Mouse (Mus musculus): ENCODE measurements around the gene Ripor2. TPM values are rescaled to one million over a fixed set of nuclear protein-coding genes. Genes with fewer than 3 reads are reported as not detected.
"Not testable (repeated sequence)": the region's sequence is repeated elsewhere in the genome, so short reads cannot be mapped to it uniquely, and the experiment has no call there.

The Ripor2 gene
- polyA plus RNA-seq, 1 experiment from 2014 or later = 7.1 TPM

GRCm38 (mm10) chr13:24760351-24760870 lies 178.4 kb downstream of the Ripor2 start:
- no peak for ATAC-seq (ENCODE audit: insufficient number of reproducible peaks, insufficient read depth, low FRiP score, low TSS enrichment, low read depth)
- H3K9ac ChIP-seq = peak overlapping the region; percentile 88
- peaks cover 32% of the 10 kb centered on the region for H3K36me3 ChIP-seq
- no peak overlapping the region for H3K27ac ChIP-seq
- H3K9me3 ChIP-seq = no peaks in the 10 kb centered on the region
- H3K4me3 ChIP-seq = peak overlapping the region; percentile 92
- 60% methylated on average over 5 of the region's 5 CpGs for WGBS
- H3K4me2 ChIP-seq = peak overlapping the region; percentile 69
- H3K4me1 ChIP-seq = peaks cover 16% of the 10 kb centered on the region
- no peaks in the 10 kb centered on the region for H3K27me3 ChIP-seq

- H3K9me3 ChIP-seq = no peaks in the 10 kb centered on the region
- peak overlapping the region; percentile 88 for H3K9ac ChIP-seq
- H3K4me1 ChIP-seq = peaks cover 16% of the 10 kb centered on the region
- H3K27me3 ChIP-seq = no peaks in the 10 kb centered on the region
- peak overlapping the region; percentile 69 for H3K4me2 ChIP-seq
- peaks cover 26% of the 10 kb centered on the region for H3K36me3 ChIP-seq
- 6% methylated on average over 10 of the region's 10 CpGs for WGBS
- peak overlapping the region; percentile 95 for H3K27ac ChIP-seq
- H3K4me3 ChIP-seq = peak overlapping the region; percentile 92
- no peak for ATAC-seq (ENCODE audit: insufficient number of reproducible peaks, insufficient read depth, low FRiP score, low TSS enrichment, low read depth)
Measured at GRCm38 (mm10) chr13:24761083-24761402, 179.1 kb downstream of the Ripor2 start.

DNA sequence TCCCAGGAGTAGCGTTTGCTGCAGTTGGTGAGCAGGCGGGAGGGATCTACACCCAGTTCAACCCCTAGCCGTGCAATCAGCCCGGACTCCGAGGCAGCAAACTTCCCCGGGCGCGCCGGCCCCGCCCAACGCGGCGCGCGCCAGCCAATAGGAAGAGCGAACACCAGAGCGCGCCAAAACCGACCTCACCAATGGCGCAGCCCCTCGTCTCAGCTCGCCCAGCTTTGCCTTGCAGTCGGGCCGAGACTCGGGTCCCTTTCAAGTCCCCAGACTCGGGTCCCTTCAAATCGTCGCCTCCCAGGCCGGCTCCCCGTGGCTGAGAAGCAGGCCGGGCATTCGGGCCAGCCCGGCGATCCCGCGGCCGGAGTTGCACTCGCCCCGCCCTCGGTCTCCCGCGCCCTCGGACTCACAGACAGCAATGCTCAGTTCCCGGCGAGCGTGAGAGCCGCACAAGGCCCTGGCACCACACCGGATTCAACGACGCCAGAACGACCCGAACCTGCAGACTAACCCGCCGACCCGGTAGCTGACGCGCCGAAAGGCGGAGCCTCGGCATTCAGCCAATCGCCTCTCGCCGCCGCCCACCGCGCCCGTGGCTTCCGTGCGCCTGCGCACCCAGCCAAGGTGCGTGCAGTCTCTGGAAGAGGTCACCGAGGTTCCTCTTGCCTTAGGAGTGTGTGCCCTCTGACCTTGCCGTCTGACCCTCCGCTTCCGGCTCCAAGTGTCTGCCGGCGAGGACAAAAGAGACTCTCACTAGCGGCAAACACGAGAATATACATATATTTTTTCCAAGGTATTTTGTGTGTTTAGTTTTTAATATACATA lies 179.6 kb downstream of the Ripor2 start, which contains the start of gene Gmnn:
TSS of gene Gmnn (minus strand) at position 521 of the 825 bp plus-strand sequence.
- Histone ChIP-seq H3K27me3 (no peaks in the 10 kb centered on the region), H3K4me2 (peak within 1 kb of the TSS; percentile 69), H3K9ac (peak within 1 kb of the TSS; percentile 88), H3K4me3 (peak within 1 kb of the TSS; percentile 92), H3K27ac (peak within 1 kb of the TSS; percentile 95), H3K36me3 (peaks cover 21% of the 10 kb centered on the region), H3K9me3 (no peaks in the 10 kb centered on the region), H3K4me1 (peaks cover 16% of the 10 kb centered on the region)
- ATAC-seq (ENCODE audit: insufficient number of reproducible peaks, insufficient read depth, low FRiP score, low TSS enrichment, low read depth) = peak; percentile 97
- under 1% methylated on average over 79 of the region's 79 CpGs for WGBS

DNA sequence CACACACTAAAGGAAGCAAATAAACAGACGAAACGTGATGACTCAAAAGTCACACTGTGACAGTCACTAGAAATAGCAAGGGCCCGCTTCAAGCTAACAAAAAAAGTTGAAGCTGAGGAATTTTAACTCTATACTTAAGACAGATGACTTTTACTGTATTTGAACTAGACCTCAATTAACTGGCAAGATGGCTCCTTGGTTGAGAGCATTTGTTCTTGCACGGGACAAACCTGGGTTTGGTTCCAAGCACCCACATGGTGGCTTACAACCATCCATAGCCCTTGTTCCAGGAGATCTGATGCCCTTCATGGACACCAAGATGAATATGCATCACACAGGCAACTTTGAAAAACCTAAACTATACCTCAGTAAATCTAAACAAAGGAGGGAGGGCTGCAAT lies 180.3 kb downstream of the Ripor2 start:
- peaks cover 16% of the 10 kb centered on the region for H3K4me1 ChIP-seq
- ATAC-seq (ENCODE audit: insufficient number of reproducible peaks, insufficient read depth, low FRiP score, low TSS enrichment, low read depth) = no peak
- H3K27ac ChIP-seq = no peak overlapping the region; the same call in 1 of the 2 replicates

DNA sequence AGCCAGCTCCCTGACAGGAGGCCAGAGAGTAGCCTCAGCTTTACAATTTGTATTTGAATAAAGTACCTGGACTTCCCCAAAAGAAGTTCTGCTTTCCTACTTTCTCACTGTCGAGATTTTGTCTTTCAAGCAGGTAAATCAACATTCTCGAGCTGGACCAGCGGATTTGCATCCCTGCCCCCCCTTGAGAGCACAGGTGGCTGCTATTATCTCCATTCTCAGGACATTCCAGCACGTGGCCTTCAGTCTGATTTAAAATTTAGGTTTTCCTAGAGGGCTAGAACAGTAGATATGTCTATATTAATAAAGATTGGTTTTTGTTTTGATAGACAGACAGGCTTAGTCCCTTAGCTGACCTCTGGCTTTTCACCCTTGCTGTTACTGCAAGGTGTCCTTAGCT lies 185.8 kb downstream of the Ripor2 start:
- 65% methylated on average over 4 of the region's 4 CpGs for WGBS
- not testable (repeated sequence) for H3K36me3 ChIP-seq; ATAC-seq (ENCODE audit: insufficient number of reproducible peaks, insufficient read depth, low FRiP score, low TSS enrichment, low read depth)

More for the DNA sequence above, 180.3 kb downstream of the Ripor2 start:
- H3K9ac ChIP-seq = peak overlapping the region; percentile 88
- H3K27me3 ChIP-seq = no peaks in the 10 kb centered on the region
- no peaks in the 10 kb centered on the region for H3K9me3 ChIP-seq
- peak overlapping the region; percentile 69 for H3K4me2 ChIP-seq
- peaks cover 16% of the 10 kb centered on the region for H3K36me3 ChIP-seq
- 31% methylated on average over 4 of the region's 4 CpGs for WGBS
- peak overlapping the region; percentile 92 for H3K4me3 ChIP-seq

DNA sequence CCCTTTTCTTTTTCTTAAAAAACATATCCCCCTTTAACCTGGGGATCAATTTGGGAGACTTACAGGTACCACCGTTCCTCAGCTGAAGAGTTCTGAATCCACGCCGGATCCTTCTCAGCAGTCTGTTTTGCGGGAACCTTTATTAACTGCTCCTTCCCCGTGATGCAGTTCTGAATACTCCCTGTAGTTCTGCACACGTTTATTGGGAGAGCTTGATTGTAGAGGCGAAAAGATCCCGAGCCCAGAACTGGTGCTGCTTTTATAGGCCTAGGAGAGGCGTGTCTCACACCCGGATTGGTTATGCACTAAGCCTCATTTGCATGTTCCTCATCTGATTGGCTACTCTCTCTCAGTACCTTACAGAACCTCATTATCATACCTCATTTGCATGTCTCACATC lies 189.5 kb downstream of the Ripor2 start:
- H3K4me3 ChIP-seq; H3K9me3 ChIP-seq; H3K4me2 ChIP-seq; H3K9ac ChIP-seq; H3K36me3 ChIP-seq; ATAC-seq (ENCODE audit: insufficient number of reproducible peaks, insufficient read depth, low FRiP score, low TSS enrichment, low read depth); H3K27me3 ChIP-seq; H3K4me1 ChIP-seq; H3K27ac ChIP-seq: not testable (repeated sequence)
- 91% methylated on average over 10 of the region's 10 CpGs for WGBS

More for the DNA sequence above, 185.8 kb downstream of the Ripor2 start:
- H3K4me3 ChIP-seq, H3K9me3 ChIP-seq, H3K9ac ChIP-seq, H3K4me2 ChIP-seq, H3K4me1 ChIP-seq, H3K27ac ChIP-seq, H3K27me3 ChIP-seq: not testable (repeated sequence)

DNA sequence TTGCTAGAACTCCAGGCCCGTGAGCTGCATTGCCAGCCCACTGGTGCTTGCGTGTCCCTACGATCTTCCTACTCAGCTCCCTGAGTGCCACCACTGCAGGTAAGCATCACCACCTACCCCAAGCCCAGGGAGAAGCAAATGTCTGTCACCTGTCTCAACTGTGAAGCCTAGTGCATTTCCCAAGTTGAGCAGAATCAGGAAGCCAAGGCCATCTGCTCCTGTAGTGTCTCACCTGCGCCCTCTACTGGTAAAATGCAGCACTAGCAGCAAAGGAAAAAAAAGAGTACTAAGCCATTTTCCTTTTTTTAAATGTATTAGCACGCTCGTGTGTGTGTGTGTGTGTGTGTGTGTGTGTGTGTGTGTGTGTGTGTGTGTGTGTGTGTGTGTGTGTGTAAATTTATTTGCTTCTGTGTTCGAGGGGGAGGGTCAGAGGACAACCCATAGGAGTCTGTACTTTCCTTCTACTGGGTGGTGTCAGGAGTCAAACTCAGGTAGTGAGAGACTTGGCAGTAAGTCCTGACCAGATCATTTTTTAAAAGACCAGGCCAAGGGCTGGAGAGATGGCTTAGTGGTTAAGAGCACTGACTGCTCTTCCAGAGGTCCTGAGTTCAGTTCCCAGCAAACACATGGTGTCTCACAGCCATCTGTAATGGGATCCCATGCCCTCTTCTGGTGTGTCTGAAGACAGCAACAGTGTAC lies 194.3 kb downstream of the Ripor2 start:
- H3K36me3 ChIP-seq = no peaks in the 10 kb centered on the region
- no peak for ATAC-seq (ENCODE audit: insufficient number of reproducible peaks, insufficient read depth, low FRiP score, low TSS enrichment, low read depth)
- 47% methylated on average over 7 of the region's 7 CpGs for WGBS
- H3K4me3 ChIP-seq = no peak overlapping the region
- no peaks in the 10 kb centered on the region for H3K9me3 ChIP-seq
- no peaks in the 10 kb centered on the region for H3K27me3 ChIP-seq
- H3K9ac ChIP-seq = no peak overlapping the region
- H3K4me1 ChIP-seq = no peaks in the 10 kb centered on the region
- H3K27ac ChIP-seq = no peak overlapping the region
- H3K4me2 ChIP-seq = no peak overlapping the region

GRCm38 (mm10) chr13:24778026-24778425 lies 196.0 kb downstream of the Ripor2 start:
- Histone ChIP-seq H3K9ac (no peak overlapping the region), H3K27me3 (no peaks in the 10 kb centered on the region), H3K4me3 (no peak overlapping the region), H3K9me3 (no peaks in the 10 kb centered on the region), H3K36me3 (no peaks in the 10 kb centered on the region), H3K4me2 (no peak overlapping the region), H3K4me1 (0 out of 2 replicates have a peak, but pooled peaks cover 4% of the 10 kb centered on the region), H3K27ac (no peak overlapping the region)
- 73% methylated on average over 2 of the region's 2 CpGs for WGBS
- ATAC-seq (ENCODE audit: insufficient number of reproducible peaks, insufficient read depth, low FRiP score, low TSS enrichment, low read depth) = no peak

GRCm38 (mm10) chr13:24778706-24779380 lies 196.9 kb downstream of the Ripor2 start:
- H3K27ac ChIP-seq = no peak overlapping the region
- H3K4me2 ChIP-seq = no peak overlapping the region
- H3K36me3 ChIP-seq = no peaks in the 10 kb centered on the region
- no peak overlapping the region for H3K4me3 ChIP-seq
- H3K27me3 ChIP-seq = no peaks in the 10 kb centered on the region
- no peaks in the 10 kb centered on the region for H3K9me3 ChIP-seq
- no peak overlapping the region for H3K9ac ChIP-seq
- 73% methylated on average over 8 of the region's 8 CpGs for WGBS
- 0 out of 2 replicates have a peak, but pooled peaks cover 4% of the 10 kb centered on the region for H3K4me1 ChIP-seq
- ATAC-seq (ENCODE audit: insufficient number of reproducible peaks, insufficient read depth, low FRiP score, low TSS enrichment, low read depth) = no peak

- WGBS = 60% methylated on average over 5 of the region's 5 CpGs
- ATAC-seq (ENCODE audit: insufficient number of reproducible peaks, insufficient read depth, low FRiP score, low TSS enrichment, low read depth) = no peak
Measured at GRCm38 (mm10) chr13:24781916-24782315, 199.9 kb downstream of the Ripor2 start.

More at GRCm38 (mm10) chr13:24781916-24782315, 199.9 kb downstream of the Ripor2 start:
- Histone ChIP-seq H3K9ac (no peak overlapping the region), H3K27ac (no peak overlapping the region), H3K9me3 (no peaks in the 10 kb centered on the region), H3K4me1 (0 out of 2 replicates have a peak, but pooled peaks cover 4% of the 10 kb centered on the region), H3K27me3 (no peaks in the 10 kb centered on the region), H3K4me2 (no peak overlapping the region), H3K36me3 (no peaks in the 10 kb centered on the region), H3K4me3 (no peak overlapping the region)

Measured in embryonic facial prominence, embryonic 13.5 days (tissue).